Mouse (Mus musculus) spleen, embryonic (tissue): ENCODE results near the gene Pbld1.
"Not testable (repeated sequence)": the region's sequence is repeated elsewhere in the genome, so short reads cannot be mapped to it uniquely, and the experiment has no call there.

ENCODE experiments used
- CTCF ChIA-PET: fragments of 350-600 bp; sonication (Branson Sonifier 250); formaldehyde crosslinking; loops from one replicate; lab custom pipeline; 2022; lab: Charles Lee

Gene Pbld1

DNA sequence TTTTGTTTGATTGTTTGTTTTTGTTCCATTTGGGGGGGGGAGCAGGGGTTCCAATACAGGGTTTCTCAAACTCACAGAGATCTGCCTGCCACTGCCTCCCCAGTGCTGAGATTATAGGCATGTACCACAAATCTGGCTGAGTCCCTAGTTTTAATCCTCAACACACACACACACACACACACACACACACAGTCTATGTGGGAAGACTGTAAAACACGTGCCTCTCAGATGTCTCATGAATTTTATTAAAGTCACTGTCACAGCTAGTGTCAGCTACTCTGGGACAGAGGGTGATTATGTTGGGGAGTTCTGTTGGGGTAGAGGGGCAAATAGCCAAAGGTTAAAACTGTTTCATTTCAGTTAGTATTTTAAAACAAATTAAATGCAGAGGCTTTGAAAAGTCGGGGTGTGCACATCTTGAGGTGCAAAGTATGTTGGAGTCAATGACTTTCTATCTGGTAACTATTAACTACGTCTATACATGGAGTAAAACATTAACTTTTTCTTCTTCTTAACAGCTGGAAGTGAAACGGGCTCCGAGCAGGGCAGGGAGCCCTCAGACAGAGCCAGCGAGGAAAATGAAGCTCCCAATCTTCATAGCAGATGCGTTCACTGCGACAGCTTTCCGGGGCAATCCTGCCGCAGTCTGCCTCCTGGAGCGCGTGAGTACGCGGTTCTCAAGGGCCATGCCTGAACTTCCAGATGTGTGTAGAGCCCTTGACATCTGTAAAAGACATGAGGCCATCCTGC is 21.2 kb upstream of the Pbld1 start:
- CTCF ChIA-PET: no interaction called here

DNA sequence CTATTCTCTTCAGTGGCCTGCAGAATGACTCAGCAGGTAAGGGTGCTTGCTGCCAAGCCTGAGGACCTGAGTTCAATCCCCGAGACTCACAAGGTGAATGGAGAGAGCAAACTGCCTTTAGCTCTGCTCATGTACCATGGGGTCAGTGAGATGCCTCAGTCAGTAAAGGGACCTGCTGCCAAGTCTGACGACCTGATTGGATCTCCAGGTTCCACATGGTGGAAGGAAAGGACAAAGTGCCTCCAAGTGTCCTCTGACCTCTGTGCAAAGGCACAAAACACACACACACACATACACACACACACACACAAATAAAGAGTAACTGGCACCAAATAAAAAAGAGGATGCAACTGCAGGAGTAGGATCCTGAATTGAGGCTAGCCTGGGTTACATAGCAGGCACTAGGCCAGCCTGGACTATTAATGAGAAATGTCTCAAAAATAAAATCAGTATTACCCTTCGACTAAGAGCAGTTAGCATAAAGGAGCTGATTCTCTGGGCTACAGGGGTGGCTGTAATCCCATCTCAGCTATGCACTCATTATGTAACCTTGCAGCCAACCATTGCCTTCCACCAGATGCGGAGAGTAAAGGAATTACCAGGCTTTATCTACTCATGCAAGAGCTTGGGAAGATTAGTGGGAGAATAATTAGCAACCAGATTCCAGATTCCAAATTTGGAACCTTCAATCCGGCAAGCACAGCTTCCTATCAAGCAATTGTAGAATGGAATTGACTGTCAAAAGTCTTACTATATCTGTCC is 19.9 kb upstream of the Pbld1 start:
- CTCF ChIA-PET: no interaction called here

DNA sequence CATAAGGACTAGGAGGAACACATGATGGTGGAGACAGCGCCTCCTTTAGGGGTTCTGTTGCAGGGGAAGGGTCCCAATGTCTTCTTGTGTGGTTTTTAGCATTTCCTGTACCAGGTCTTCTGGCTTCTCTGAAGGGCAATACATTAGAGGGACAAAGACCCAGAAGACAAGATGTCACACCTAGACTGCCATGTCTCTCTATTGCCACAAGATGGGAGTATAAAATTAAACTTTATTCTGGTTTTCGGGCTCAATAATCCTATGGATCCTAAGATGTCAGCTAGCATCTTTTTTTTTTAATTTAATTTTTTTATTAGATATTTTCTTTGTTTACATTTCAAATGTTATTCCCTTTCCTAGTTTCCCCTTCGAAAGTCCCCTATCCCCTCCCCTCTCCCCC is 16.8 kb upstream of the Pbld1 start:
- CTCF ChIA-PET: interaction anchor here (0.6 kb wide), 1 partner anchor 219 kb away, joined by 3 read pairs; no protein-coding TSS in a partner anchor

DNA sequence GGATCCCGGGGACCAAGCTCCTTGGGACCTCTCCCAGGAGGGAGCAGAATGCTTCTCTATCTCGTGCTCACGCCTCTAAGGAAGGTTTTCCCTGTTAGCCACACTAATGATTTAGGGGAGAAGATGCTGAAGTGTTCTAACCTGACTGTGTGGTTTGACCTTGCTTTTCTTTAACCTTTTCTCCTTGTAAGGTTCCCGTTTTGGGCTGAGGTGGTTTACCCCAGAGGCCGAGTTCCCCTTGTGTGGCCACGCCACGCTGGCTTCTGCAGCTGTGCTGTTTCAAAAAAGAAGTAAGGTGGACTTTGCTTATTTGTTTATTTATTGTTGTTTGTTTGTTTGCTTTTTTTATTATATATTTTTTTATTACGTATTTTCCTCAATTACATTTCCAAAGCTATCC is 12.2 kb upstream of the Pbld1 start:
- CTCF ChIA-PET: no interaction called here

DNA sequence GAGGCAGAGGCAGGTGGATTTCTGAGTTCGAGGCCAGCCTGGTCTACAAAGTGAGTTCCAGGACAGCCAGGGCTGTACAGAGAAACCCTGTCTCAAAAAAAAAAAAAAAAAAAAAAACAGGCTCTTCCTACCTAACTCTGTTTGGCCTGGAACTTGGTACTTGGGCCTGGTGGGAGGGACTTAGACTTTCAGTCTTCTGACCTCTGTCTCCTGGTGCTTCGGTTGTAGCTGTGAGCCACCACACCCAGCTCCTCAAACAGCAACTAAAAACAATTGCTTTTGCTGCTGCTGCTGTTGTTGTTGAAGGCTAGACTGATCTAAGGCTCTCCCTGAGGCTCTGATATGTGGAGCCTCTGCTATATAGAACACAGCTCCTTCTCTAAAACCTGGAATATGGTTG is 10.9 kb upstream of the Pbld1 start:
- CTCF ChIA-PET: interaction anchor here (0.7 kb wide), 1 partner anchor 746 kb away, joined by 24 read pairs; no protein-coding TSS in a partner anchor

DNA sequence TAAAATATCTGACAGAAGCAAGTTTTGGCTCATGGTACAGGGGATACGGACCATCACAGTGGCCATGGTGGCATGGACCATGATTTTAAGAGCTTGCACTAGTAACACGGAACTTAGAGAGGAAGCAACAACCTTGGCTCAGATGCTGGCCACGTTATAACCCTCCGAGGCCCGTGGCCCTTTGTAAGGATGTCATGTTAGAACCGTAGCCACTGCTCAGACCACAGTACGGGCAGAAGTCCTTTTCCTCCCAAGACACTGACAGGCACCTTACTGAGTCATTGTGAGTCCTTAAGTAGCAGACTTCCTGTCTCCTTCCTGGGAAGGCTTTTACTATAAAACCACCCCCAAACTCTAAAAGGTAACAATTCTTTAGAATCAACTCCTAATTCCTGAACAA is 8.7 kb upstream of the Pbld1 start:
- CTCF ChIA-PET: no interaction called here

DNA sequence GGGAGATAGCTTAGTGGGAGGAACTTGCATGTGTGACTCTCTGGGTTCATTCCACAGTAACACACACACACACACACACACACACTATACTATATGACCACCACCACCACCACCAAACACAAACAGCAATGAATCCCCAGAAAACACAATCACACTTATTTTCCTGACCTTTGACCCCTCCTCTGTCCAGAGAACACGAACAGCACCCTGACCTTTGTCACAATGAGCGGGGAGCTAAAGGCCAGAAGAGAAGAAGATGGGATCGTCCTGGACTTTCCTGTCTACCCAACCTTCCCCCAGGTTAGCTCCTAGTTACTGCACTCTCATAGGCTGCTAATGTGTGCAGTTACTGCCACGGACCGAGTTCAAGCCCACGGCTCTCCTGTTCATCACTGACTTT is 8.0 kb upstream of the Pbld1 start:
- CTCF ChIA-PET: no interaction called here

DNA sequence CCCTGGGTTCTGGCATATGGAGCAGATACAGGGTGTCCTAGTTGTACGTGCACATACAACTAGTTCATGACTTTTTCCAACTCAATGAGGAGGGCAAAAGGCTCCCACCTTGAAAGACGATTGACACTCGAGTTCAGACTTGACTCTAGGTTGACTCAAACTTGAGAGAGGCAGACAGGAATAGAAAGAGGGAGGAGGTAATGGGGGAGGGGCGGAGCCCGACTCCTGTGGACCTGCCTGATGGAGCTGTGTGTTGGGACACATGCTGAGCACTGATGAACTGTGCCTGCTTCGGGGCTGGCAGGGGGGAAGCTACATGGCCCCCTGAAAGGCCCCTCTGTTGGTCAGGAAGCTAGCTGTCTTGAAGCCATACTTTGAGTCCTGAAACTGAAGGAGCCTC is 7.0 kb upstream of the Pbld1 start:
- CTCF ChIA-PET: no interaction called here

DNA sequence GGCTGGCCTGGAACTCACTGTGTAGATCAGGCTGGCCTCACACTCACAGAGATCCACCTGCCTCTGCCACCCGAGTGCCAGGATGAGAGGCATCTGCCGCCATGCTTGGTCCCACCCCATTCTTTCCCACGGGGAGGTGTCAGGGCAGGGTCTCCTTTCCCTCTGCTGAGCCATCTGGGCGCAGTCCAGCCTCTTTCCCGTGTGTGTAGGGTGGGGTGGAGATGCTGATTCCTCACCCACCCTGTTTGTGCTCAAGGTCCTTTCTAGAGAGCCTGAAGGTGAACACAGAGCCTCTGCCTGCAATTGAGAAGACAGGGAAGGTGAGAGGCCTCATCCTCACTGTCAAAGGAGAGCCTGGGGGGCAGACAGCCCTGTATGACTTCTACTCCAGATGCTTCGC is 5.9 kb upstream of the Pbld1 start:
- CTCF ChIA-PET: not testable (repeated sequence)

DNA sequence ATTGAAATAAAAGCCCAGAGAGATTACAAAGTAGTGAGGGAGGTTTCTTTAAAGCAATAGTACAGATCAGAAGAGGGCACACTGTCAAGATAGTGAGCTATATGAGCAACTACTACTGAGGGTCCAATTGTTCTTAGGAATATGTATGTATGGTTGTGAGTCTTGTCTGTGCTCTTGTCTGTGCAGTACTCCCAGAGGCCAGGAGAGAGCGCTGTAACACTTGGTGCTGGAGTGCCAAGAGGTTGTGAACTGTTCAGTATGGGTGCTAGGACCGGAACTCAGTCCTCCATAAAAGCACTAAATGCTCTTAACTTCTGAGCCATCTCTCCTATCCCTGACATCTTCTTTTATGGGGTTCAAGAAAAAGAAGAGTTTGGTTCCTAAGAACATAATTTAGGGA is 5.4 kb upstream of the Pbld1 start:
- CTCF ChIA-PET: no interaction called here

DNA sequence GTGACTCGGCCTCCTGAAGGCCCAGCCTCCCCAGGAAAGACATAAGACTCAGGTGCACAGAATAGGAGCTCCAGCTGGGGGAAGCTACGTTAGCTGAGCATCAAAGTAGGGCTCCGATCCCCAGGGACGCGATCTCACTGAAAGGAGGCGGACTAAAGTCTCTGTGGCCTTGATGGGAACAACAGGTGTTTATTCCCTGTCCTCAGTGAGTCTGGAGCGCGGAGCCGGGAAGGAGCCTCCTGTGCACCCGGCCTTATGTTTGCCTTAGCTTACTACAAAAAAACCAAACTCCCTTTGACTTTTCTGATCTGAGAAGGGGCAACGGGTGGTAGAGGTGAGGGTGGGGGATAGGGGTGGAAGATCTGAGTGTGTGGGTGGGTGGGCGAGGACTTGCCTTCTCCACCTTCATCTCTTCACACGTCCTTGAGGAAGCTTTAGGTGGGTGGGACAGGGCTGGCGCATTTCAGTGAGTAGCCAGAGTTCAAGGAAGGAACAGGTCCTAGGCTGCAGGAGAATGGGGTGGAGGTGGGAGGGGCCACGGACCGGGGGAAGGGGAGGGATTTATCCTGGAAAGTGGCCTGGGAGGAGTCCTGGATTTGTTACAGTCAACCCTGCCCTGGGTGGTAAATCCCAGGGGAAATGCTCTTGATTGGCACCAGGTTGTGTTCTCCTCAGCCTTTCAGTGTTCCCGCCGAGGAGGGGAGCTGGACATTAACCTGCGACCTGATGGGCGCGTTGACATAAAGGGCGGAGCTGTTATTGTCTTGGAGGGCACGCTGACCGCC is 2.8 kb upstream of the Pbld1 start:
- CTCF ChIA-PET: no interaction called here

DNA sequence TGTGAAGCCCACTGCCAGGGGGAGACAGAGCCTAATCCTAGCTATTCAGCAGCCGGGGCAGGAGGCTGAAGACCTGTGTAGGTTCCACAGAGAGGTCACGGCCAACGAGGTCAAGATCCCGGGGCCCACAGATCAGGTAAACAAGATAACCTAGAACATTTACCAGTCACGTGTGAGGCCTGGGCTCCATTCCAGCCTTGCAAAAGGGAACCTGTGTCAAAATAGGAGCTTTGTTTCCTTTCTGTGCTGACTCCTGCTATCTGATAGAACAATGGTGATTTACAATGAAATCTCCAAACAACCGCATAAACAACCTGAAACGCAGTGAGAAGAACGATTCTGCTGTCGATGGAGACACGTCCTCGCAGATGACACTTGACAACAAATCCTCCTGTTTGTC is 444 bp downstream of the Pbld1 start:
- CTCF ChIA-PET: interaction anchor here (0.8 kb wide), 1 partner anchor 35 kb away, joined by 3 read pairs; no protein-coding TSS in a partner anchor

DNA sequence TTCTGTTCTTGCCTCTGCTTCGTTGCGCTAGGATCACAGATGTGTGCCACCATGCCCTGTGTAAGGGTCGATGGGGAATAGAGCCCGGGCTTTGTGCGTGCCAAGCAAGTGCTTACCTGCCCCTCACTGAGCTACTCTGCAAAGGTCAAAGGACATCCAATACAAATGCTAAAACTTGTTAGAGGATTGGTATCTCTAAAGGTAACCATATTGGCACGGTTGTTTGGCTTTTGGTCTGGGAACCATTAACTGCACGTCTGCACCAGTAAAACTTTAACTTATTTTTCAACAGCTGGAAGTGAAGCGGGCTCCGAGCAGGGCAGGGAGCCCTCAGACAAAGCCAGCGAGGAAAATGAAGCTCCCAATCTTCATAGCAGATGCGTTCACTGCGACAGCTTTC is 1.3 kb downstream of the Pbld1 start:
- CTCF ChIA-PET: interaction anchor here (0.6 kb wide), 1 partner anchor 204 kb away, joined by 3 read pairs; no protein-coding TSS in a partner anchor

DNA sequence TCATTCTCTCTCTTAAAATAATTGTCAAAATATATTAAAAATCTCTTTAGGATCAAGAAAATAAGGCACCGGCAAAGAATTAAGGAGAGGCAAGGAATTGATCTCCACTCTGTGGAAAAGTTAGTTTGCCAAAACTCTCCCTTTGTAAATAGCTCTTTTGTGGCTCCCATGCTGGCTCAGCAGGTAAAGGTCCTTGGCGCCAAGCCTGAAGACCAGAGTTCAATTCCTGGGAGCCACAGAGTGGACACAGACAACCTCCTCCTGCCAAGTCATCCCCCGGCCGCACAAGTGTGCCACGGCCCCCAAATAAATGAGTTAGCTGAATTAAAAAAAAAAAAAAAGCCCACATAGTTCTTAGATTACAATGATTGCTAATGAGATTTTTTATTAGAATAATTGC is 2.7 kb downstream of the Pbld1 start:
- CTCF ChIA-PET: interaction anchor here (0.6 to 0.7 kb wide), 2 partner anchors 180 kb away, joined by 3 to 9 read pairs; no protein-coding TSS in a partner anchor

DNA sequence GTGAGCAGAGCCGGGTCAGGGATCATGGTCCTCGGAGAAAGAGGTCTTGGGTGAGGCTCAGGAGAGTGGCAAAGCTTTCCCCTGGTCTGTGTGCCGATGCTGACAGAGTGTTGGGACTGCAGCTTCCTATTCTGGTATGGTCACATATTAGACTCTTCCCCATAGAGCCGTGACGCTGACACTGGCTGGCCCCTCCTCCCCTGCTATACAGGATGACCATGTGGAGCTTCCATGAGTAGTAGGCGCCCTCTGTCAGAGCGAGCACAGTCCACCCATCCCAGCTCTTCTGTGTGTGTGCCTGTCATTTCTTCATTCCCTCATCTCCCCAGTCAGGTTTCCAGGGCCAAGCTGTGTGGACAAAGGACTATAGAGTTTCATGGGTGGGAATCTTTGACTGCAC is 3.4 kb downstream of the Pbld1 start:
- CTCF ChIA-PET: no interaction called here

DNA sequence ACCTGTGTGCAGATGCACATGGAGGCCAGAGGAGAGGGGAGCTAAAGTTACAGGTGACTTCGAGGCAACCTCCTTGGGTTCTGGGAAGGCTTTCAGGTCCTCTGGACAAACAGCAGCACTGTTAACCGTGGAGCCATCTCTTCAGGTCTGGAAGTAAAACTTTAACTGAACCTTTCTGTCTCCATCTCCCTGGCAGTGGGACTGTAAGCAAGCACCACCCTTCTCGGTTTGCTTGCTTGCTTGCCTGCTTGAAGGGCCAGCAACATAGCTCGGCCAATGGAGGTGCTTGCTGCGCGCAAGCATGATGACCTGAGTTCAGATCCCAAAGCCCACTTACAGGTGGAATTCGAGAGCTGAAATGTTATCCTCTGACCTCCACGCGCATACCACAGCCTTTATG is 4.6 kb downstream of the Pbld1 start:
- CTCF ChIA-PET: interaction anchor here (0.7 kb wide), 2 partner anchors 28 to 116 kb away, joined by 4 to 5 read pairs; no protein-coding TSS in a partner anchor

DNA sequence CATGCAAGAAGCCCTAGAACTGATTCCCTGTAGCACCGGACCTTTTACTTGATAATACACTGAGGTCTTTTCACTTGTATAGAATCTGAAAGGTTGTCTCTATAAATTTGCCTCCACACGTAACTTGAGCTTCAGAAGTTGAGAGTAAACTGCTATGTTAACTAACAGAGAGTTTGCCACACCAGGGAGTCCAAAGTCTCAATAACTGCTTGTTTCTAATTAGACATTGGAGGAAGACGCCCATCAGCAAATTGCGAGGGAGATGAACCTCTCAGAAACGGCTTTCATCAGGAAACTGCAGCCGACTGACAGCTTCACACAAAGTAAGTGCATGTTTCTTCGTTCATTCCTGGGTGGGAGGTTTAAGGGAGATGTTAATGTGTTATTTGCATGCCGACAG is 5.6 kb downstream of the Pbld1 start:
- CTCF ChIA-PET: interaction anchor here (0.6 to 1.0 kb wide), 2 partner anchors 40 to 79 kb away, joined by 3 to 4 read pairs; no protein-coding TSS in a partner anchor

DNA sequence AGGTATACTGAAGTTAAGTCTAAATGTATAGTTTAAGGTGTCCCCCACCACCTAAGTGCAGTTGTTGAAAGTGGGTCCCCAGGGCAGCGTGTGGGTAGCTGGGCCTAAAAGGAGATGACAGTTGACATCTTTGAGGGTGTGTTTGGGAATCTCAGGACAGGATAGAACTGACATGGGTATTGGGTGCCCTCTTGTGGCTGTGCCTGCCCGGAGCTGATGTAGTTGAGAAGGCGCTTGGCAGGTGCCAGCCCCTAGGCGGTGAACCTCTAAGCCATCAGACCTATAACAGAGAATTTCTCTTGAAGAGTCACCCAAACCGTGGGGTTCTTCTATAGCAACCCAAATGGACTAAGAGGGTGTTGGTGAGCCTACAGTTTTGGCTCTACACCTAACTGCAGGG is 6.0 kb downstream of the Pbld1 start:
- CTCF ChIA-PET: interaction anchor here (1.0 kb wide), 1 partner anchor 80 kb away, joined by 4 read pairs; no protein-coding TSS in a partner anchor

DNA sequence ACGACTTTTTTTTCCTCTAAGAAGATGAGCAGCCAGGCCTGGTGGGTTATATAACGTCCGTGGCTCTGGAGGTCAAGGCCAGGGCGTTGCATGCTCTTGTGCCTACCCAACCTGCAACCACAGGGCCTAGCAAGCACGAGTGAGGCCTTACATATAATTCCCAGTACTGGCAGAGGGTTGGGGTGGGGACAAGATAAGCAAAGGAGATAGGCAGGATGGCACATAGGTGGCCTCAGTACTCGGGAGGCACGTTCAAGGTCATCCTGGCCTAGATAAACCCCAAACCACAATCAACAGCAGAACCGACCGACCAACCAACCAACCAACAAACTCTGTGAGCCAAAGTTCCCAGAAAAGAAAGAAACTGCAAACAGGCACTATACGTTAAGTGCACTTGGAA is 26.3 kb downstream of the Pbld1 start:
- CTCF ChIA-PET: no interaction called here

DNA sequence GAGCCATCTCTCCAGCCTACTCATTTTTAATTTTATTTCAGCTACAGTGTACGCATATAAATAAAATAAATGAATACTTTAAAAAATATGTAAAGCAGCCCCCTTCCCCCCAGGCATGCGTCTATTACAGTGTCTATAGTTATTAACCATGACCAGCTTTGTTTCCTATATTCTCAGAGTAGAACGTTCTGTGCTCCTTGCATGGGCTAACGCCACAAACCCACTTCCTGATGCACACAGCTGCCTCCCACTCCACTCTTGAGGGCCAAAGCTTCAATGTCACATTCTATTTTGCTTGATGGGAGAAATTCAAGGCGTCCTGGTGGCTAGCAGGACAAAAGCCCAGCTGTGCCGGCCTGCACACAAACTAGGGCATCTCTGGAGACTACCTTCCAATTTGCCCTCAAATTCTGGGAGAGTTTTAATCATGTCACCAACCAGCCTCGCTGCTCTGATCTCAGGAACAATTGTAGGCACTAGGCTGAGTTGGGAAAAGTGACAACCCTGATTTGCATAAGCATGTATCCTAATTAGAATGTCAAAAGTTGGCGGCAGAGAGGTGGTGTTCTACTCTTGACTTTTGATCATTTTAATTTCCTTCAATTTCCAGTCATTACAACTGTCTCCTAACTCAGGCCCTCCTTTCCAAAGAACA is 29.3 kb downstream of the Pbld1 start:
- CTCF ChIA-PET: interaction anchor here (0.7 kb wide), 1 partner anchor 349 kb away, joined by 3 read pairs; no protein-coding TSS in a partner anchor
